Mouse (Mus musculus): ENCODE results near the gene Tnni3k. TPM values are rescaled to one million over a fixed set of nuclear protein-coding genes. Genes with fewer than 3 reads are reported as not detected.

Gene Tnni3k
- polyA plus RNA-seq, 1 experiment from 2014 or later, result 0.09 TPM

GRCm38 (mm10) chr3:154793571-154793970 lies 261.6 kb downstream of the Tnni3k start:
- Histone ChIP-seq H3K9ac (no peak overlapping the region), H3K4me2 (replicated peaks) (no peak overlapping the region), H3K4me3 (no peak overlapping the region), H3K27me3 (no peaks in the 10 kb centered on the region), H3K9me3 (no peaks in the 10 kb centered on the region), H3K36me3 (no peaks in the 10 kb centered on the region), H3K4me1 (no peaks in the 10 kb centered on the region), H3K27ac (no peak overlapping the region)
- ATAC-seq (ENCODE audit: low FRiP score, low read depth), result no peak
- 85% methylated on average over 4 of the region's 4 CpGs for WGBS

DNA sequence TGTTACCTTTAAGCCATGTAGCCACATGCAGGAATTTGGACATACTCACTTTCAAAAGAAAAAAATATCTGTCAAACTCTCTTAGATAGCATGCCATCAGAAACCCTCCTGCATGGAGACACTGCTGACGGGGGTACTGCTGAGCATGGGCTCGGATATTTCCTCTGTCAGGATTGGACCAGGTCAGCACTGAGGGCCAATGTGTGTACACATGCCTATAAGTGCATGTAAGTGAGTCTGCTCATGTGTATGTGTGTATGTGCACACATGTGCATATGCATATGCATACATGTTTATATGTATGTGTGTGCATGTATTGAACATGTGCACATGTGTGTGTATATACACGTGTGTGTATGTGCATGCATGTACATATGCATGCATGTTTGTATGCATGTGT lies 267.6 kb downstream of the Tnni3k start:
- 81% methylated on average over 3 of the region's 3 CpGs for WGBS
- H3K27ac ChIP-seq, result no peak overlapping the region
- ATAC-seq (ENCODE audit: low FRiP score, low read depth), result no peak
- no peak overlapping the region for H3K4me2 ChIP-seq (replicated peaks)
- H3K4me1 ChIP-seq, result no peaks in the 10 kb centered on the region
- H3K9ac ChIP-seq, result no peak overlapping the region
- no peaks in the 10 kb centered on the region for H3K9me3 ChIP-seq
- no peaks in the 10 kb centered on the region for H3K36me3 ChIP-seq
- H3K27me3 ChIP-seq, result no peaks in the 10 kb centered on the region; the same call in 1 of the 2 replicates
- H3K4me3 ChIP-seq, result no peak overlapping the region

DNA sequence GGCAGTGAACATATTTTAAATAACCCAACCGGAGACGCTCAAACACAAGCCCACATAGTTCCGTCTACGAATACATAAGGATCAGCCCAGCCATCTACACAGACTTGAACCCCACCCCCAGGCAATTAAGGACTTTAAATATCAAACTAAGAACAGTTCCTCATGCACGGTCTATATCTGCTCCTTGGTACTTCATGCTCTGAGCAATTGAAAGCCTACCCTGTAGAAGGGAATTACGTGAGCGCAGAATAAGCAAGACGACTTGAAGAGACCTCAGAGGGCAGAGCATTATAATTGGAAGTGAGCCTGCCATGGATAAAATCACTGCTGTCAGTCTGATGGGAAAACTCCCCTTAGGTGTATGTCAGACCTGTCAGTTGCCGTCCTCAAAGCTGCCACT lies 268.9 kb downstream of the Tnni3k start:
- H3K9ac ChIP-seq, result no peak overlapping the region
- H3K27ac ChIP-seq, result no peak overlapping the region
- H3K27me3 ChIP-seq, result peaks cover 4% of the 10 kb centered on the region; the same call in 1 of the 2 replicates
- ATAC-seq (ENCODE audit: low FRiP score, low read depth), result no peak
- H3K36me3 ChIP-seq, result no peaks in the 10 kb centered on the region
- no peaks in the 10 kb centered on the region for H3K4me1 ChIP-seq
- WGBS, result 88% methylated on average over 9 of the region's 9 CpGs
- H3K4me2 ChIP-seq (replicated peaks), result no peak overlapping the region
- no peaks in the 10 kb centered on the region for H3K9me3 ChIP-seq
- H3K4me3 ChIP-seq, result no peak overlapping the region

- no peaks in the 10 kb centered on the region for H3K9me3 ChIP-seq
- WGBS, result 50% methylated on average over 6 of the region's 6 CpGs
- ATAC-seq (ENCODE audit: low FRiP score, low read depth), result no peak
- H3K27ac ChIP-seq, result no peak overlapping the region
- no peak overlapping the region for H3K4me2 ChIP-seq (replicated peaks)
- no peak overlapping the region for H3K9ac ChIP-seq
- peaks cover 6% of the 10 kb centered on the region; the same call in 1 of the 2 replicates for H3K27me3 ChIP-seq
- H3K36me3 ChIP-seq, result no peaks in the 10 kb centered on the region
- H3K4me1 ChIP-seq, result peaks cover 11% of the 10 kb centered on the region
- H3K4me3 ChIP-seq, result no peak overlapping the region
Observed at GRCm38 (mm10) chr3:154778836-154779595, 276.2 kb downstream of the Tnni3k start.

DNA sequence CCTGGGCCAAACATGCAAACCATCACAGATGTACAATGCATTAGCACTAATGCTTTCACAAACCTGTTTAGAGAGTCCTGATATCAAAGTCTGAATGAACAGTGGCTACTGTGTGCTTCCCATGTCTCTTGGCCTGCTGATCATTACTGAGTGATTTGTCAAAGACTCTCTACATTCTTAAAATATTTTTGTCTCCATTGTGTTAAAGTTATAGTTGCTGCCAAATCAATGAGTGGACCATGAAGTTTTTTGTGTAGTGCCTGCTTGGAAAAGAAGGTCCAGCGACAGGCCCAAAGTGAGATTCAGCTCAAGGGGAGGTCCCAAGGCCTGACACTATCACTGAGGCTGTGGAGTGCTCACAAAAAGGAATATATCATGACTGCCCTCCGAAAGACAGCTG lies 283.6 kb downstream of the Tnni3k start:
- no peaks in the 10 kb centered on the region for H3K4me1 ChIP-seq
- no peaks in the 10 kb centered on the region for H3K9me3 ChIP-seq
- H3K4me2 ChIP-seq (replicated peaks), result no peak overlapping the region
- 89% methylated on average over 2 of the region's 2 CpGs for WGBS
- no peak overlapping the region for H3K4me3 ChIP-seq
- H3K36me3 ChIP-seq, result no peaks in the 10 kb centered on the region
- H3K9ac ChIP-seq, result no peak overlapping the region
- H3K27me3 ChIP-seq, result no peaks in the 10 kb centered on the region
- no peak overlapping the region for H3K27ac ChIP-seq
- no peak for ATAC-seq (ENCODE audit: low FRiP score, low read depth)

GRCm38 (mm10) chr3:154766321-154766720 lies 288.9 kb downstream of the Tnni3k start:
- no peak overlapping the region for H3K9ac ChIP-seq
- 72% methylated on average over 4 of the region's 4 CpGs for WGBS
- no peaks in the 10 kb centered on the region for H3K36me3 ChIP-seq
- H3K9me3 ChIP-seq, result no peaks in the 10 kb centered on the region
- H3K27ac ChIP-seq, result no peak overlapping the region
- no peak overlapping the region for H3K4me2 ChIP-seq (replicated peaks)
- H3K27me3 ChIP-seq, result peaks cover 10% of the 10 kb centered on the region; the same call in 1 of the 2 replicates
- H3K4me1 ChIP-seq, result no peaks in the 10 kb centered on the region
- ATAC-seq (ENCODE audit: low FRiP score, low read depth), result no peak
- no peak overlapping the region for H3K4me3 ChIP-seq

DNA sequence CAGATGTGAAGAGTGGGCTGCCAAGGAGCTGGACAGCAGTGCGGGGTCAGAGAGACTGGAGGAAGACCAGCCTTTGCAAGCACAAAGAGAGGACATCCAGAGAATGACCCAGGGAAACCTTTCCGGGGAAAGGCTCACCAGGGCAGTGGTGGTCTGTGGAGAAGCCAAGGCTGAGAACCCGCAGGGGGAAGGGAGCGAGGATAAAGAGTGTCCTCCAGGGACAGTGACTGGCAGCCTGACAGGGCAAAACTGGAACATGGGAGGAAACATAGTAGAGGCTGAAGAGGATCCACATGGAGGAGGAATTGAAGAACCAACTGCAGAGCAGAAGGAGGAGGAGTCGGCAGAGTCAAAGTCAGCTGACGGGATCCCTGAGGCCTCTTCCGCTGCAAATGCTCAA lies 291.1 kb downstream of the Tnni3k start:
- Histone ChIP-seq H3K4me1 (no peaks in the 10 kb centered on the region), H3K4me2 (replicated peaks) (no peak overlapping the region), H3K27me3 (peaks cover 10% of the 10 kb centered on the region; the same call in 1 of the 2 replicates), H3K4me3 (no peak overlapping the region), H3K36me3 (no peaks in the 10 kb centered on the region), H3K27ac (no peak overlapping the region), H3K9me3 (no peaks in the 10 kb centered on the region), H3K9ac (no peak overlapping the region)
- no peak for ATAC-seq (ENCODE audit: low FRiP score, low read depth)
- 77% methylated on average over 7 of the region's 7 CpGs for WGBS

- ATAC-seq (ENCODE audit: low FRiP score, low read depth), result no peak
- Histone ChIP-seq H3K9me3 (no peaks in the 10 kb centered on the region), H3K9ac (no peak overlapping the region), H3K27me3 (peaks cover 10% of the 10 kb centered on the region; the same call in 1 of the 2 replicates), H3K4me3 (no peak overlapping the region), H3K36me3 (no peaks in the 10 kb centered on the region), H3K4me1 (no peaks in the 10 kb centered on the region), H3K27ac (no peak overlapping the region), H3K4me2 (replicated peaks) (no peak overlapping the region)
- WGBS, result 52% methylated on average over 9 of the region's 9 CpGs
Observed at GRCm38 (mm10) chr3:154763374-154763773, 291.8 kb downstream of the Tnni3k start.

DNA sequence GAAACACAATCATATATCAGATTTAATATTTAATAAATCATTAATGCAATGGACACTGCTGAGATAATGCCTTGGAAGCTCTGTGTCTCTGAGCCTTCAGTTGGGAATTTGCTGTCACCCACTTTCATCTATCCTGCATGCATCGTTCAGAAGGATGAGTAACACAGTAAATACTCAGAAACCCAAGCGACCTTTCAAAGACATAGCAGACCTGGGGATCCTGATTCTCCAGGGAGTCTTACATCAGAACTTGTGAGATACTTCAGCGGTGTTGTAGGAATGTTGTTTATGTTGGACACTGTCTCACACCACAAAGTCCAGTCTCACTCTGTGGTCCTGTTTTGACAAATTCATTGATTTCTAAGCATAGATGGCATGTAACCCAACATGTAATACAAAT lies 294.1 kb downstream of the Tnni3k start:
- H3K27me3 ChIP-seq, result peaks cover 10% of the 10 kb centered on the region; the same call in 1 of the 2 replicates
- no peak for ATAC-seq (ENCODE audit: low FRiP score, low read depth)
- no peak overlapping the region for H3K4me3 ChIP-seq
- H3K36me3 ChIP-seq, result no peaks in the 10 kb centered on the region
- H3K9ac ChIP-seq, result no peak overlapping the region
- H3K27ac ChIP-seq, result no peak overlapping the region
- H3K4me1 ChIP-seq, result peaks cover 7% of the 10 kb centered on the region; the same call in 1 of the 2 replicates
- H3K4me2 ChIP-seq (replicated peaks), result no peak overlapping the region
- H3K9me3 ChIP-seq, result no peaks in the 10 kb centered on the region
- 94% methylated on average over 3 of the region's 3 CpGs for WGBS

DNA sequence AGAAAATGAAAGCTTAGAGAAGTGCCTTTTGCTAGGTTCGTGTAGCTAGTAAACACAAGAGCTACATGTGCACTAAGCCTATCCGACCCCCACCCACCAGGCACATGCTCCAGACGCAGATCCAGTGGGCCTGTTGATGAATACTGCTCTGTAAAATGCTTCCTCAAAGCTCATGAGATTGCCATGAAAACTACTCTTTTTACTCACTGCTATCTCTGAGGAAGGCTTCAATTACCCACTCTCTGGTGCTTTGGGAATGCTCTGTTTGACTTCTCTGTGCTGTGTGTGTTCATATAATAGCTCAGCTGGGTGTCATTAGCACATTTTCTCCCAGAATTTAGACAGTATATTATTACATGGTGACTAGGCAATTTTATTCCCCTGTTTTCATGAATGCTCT lies 297.1 kb downstream of the Tnni3k start:
- H3K4me2 ChIP-seq (replicated peaks), result no peak overlapping the region
- H3K4me3 ChIP-seq, result no peak overlapping the region
- no peaks in the 10 kb centered on the region for H3K9me3 ChIP-seq
- peaks cover 6% of the 10 kb centered on the region; the same call in 1 of the 2 replicates for H3K27me3 ChIP-seq
- H3K9ac ChIP-seq, result no peak overlapping the region
- no peak overlapping the region for H3K27ac ChIP-seq
- H3K36me3 ChIP-seq, result no peaks in the 10 kb centered on the region
- peaks cover 7% of the 10 kb centered on the region; the same call in 1 of the 2 replicates for H3K4me1 ChIP-seq
- ATAC-seq (ENCODE audit: low FRiP score, low read depth), result peak; percentile 76
- 34% methylated on average over 3 of the region's 3 CpGs for WGBS

- Histone ChIP-seq H3K4me3 (no peak overlapping the region), H3K4me2 (replicated peaks) (no peak overlapping the region), H3K4me1 (peaks cover 7% of the 10 kb centered on the region; the same call in 1 of the 2 replicates), H3K27ac (no peak overlapping the region), H3K36me3 (no peaks in the 10 kb centered on the region), H3K9ac (no peak overlapping the region), H3K27me3 (no peaks in the 10 kb centered on the region), H3K9me3 (no peaks in the 10 kb centered on the region)
- no peak for ATAC-seq (ENCODE audit: low FRiP score, low read depth)
- WGBS, result 93% methylated on average over 3 of the region's 3 CpGs
Observed at GRCm38 (mm10) chr3:154755225-154755624, 300.0 kb downstream of the Tnni3k start.

DNA sequence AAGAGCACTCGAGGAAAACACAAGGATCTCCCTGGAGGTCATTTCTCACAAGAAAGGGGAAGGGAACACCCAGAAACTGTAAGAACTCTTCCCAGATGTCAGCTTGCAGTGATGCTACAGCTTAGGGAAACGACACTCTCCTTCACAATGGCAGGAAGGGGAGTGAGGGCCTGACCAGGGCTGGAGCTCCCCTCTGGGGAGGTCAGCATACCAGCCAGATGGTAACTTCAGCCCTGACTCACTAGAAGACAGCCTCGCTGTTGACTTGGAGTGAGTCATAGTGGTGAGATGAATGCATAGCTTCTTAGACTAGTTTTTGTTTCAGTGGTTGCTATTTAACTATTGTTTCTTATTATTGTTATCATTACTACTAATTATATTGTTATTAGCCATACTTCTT lies 300.7 kb downstream of the Tnni3k start:
- Histone ChIP-seq H3K4me2 (replicated peaks) (no peak overlapping the region), H3K27ac (no peak overlapping the region), H3K4me3 (no peak overlapping the region), H3K4me1 (peaks cover 7% of the 10 kb centered on the region; the same call in 1 of the 2 replicates), H3K36me3 (no peaks in the 10 kb centered on the region), H3K27me3 (no peaks in the 10 kb centered on the region), H3K9ac (no peak overlapping the region), H3K9me3 (no peaks in the 10 kb centered on the region)
- no peak for ATAC-seq (ENCODE audit: low FRiP score, low read depth)
- 48% methylated on average over 3 of the region's 3 CpGs for WGBS

GRCm38 (mm10) chr3:154744317-154744716 lies 310.9 kb downstream of the Tnni3k start:
- WGBS, result 89% methylated on average over 2 of the region's 2 CpGs
- H3K9ac ChIP-seq, result no peak overlapping the region
- no peak overlapping the region for H3K27ac ChIP-seq
- no peak overlapping the region for H3K4me3 ChIP-seq
- H3K36me3 ChIP-seq, result no peaks in the 10 kb centered on the region
- no peak for ATAC-seq (ENCODE audit: low FRiP score, low read depth)
- H3K4me2 ChIP-seq (replicated peaks), result no peak overlapping the region
- no peaks in the 10 kb centered on the region for H3K4me1 ChIP-seq
- 0 out of 2 replicates have a peak, but pooled peaks cover 4% of the 10 kb centered on the region for H3K27me3 ChIP-seq
- H3K9me3 ChIP-seq, result no peaks in the 10 kb centered on the region

Data from limb, embryonic 13.5 days (tissue).